Mouse (Mus musculus): ENCODE data around the gene Dst. TPM values are rescaled to one million over a fixed set of nuclear protein-coding genes. Genes with fewer than 3 reads are reported as not detected.

Gene Dst
- total and polyA plus RNA-seq, 3 experiments: 0.08 to 0.60 TPM; not detected in 1

DNA sequence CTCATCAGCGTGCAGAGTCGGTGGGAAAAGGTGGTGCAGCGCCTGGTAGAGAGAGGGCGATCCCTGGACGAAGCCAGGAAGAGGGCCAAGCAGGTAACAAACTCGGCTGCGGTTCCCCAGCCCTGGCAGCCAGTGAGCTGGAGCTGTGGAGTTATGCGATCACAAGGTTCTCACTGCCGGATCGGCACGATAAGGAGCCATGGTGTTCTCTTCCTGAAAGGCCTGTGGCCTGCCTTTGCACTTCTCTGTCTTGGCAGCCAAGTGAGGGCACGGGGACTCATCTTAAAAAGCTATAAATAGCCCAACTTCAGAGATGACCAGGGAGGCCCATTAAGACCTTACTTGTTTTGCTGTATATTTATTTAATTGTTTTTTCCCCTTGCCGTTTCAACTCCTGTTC, 367.8 kb downstream of the Dst start:
- no peak for DNase-seq (ENCODE audit: low read depth, low spot score)
- Histone ChIP-seq H3K79me2 (ENCODE audit: control insufficient read depth, insufficient read depth, low read length, poor library complexity) (no peaks in the 10 kb centered on the region), H3K4me3 (ENCODE audit: control insufficient read depth in 1 of 2, insufficient read depth in 1 of 2, low read depth in 2 of 2, low read length in 2 of 2) (no peak overlapping the region), H3K4me1 (ENCODE audit: control insufficient read depth in 1 of 2, insufficient read depth in 2 of 2, low read length in 2 of 2) (no peaks in the 10 kb centered on the region), H3K27ac (ENCODE audit: control insufficient read depth, low read depth, low read length) (no peak overlapping the region), H3K36me3 (ENCODE audit: control insufficient read depth in 1 of 2, insufficient read depth in 2 of 2, low read length in 2 of 2) (no peaks in the 10 kb centered on the region), H3K27me3 (ENCODE audit: control insufficient read depth in 1 of 2, insufficient read depth in 2 of 2, low read length in 2 of 2) (no peaks in the 10 kb centered on the region), H3K9me3 (replicated peaks; ENCODE audit: insufficient read depth, low read length) (no peaks in the 10 kb centered on the region), H3K9ac (ENCODE audit: control insufficient read depth, low read depth, low read length, poor library complexity, severe bottlenecking) (no peak overlapping the region)
- TF ChIP-seq SIN3A (IDR thresholded peaks at IDR 0.05; ENCODE audit: low read length) (no peak), MXI1 (IDR thresholded peaks at IDR 0.05; ENCODE audit: low read depth, low read length) (no peak), USF2 (IDR thresholded peaks at IDR 0.05; ENCODE audit: borderline replicate concordance in 1 of 2, insufficient read depth in 1 of 2, low read depth in 1 of 2, low read length in 2 of 2) (no peak), RAD21 (IDR thresholded peaks at IDR 0.05; ENCODE audit: low read depth, low read length) (no peak), MAZ (IDR thresholded peaks at IDR 0.05; ENCODE audit: low read depth, low read length) (no peak), USF1 (IDR thresholded peaks at IDR 0.05; ENCODE audit: low read depth, low read length) (no peak)

DNA sequence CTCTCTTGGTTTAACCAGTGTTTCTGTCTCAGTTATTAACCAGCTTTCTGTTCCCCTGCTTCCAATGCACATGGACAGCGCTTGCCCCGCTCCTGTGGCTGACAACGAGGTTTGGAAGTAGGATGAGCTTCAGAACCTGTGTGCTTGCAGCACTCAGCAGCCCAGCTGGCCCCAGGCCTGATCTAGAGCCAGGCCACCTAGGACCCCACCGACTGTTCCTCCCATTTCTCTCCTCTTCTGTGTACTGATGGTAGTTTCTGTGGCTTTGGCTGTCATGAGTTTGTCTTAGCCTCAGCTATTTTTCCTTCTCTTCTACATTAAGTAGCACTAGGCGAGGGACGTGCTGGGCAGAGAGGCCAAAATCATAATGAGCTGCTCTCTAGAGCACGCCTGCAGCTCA, 368.7 kb downstream of the Dst start:
- Histone ChIP-seq H3K4me3 (ENCODE audit: control insufficient read depth in 1 of 2, insufficient read depth in 1 of 2, low read depth in 2 of 2, low read length in 2 of 2) (no peak overlapping the region), H3K9me3 (replicated peaks; ENCODE audit: insufficient read depth, low read length) (no peaks in the 10 kb centered on the region), H3K27me3 (ENCODE audit: control insufficient read depth in 1 of 2, insufficient read depth in 2 of 2, low read length in 2 of 2) (no peaks in the 10 kb centered on the region), H3K4me1 (ENCODE audit: control insufficient read depth in 1 of 2, insufficient read depth in 2 of 2, low read length in 2 of 2) (no peaks in the 10 kb centered on the region), H3K36me3 (ENCODE audit: control insufficient read depth in 1 of 2, insufficient read depth in 2 of 2, low read length in 2 of 2) (no peaks in the 10 kb centered on the region), H3K79me2 (ENCODE audit: control insufficient read depth, insufficient read depth, low read length, poor library complexity) (no peaks in the 10 kb centered on the region), H3K9ac (ENCODE audit: control insufficient read depth, low read depth, low read length, poor library complexity, severe bottlenecking) (no peak overlapping the region), H3K27ac (ENCODE audit: control insufficient read depth, low read depth, low read length) (no peak overlapping the region)
- no peak for DNase-seq (ENCODE audit: low read depth, low spot score)
- TF ChIP-seq GABPA (IDR thresholded peaks at IDR 0.05; ENCODE audit: low read depth, low read length): no peak

DNA sequence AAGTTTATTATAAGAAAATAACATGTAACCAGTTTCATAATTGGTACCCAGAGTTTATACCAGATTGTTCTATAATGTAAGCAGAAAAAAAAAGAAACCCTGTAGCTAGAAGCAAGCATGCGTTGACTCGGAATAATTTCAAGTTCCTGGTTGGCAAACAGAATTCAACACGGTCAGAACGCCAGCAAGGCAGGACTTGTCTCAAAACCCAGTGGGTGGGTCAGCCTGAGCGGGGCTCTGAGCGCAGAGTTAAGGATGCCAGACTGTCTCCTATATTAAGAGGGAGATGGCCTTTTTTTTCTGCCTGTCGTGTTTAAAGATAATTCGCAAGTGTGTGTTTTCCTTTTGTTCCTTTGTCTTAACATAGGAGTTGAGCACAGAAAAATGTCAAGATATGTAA, 369.2 kb downstream of the Dst start:
- Histone ChIP-seq H3K9ac (ENCODE audit: control insufficient read depth, low read depth, low read length, poor library complexity, severe bottlenecking) (no peak overlapping the region), H3K79me2 (ENCODE audit: control insufficient read depth, insufficient read depth, low read length, poor library complexity) (no peaks in the 10 kb centered on the region), H3K27me3 (ENCODE audit: control insufficient read depth in 1 of 2, insufficient read depth in 2 of 2, low read length in 2 of 2) (no peaks in the 10 kb centered on the region), H3K9me3 (replicated peaks; ENCODE audit: insufficient read depth, low read length) (no peaks in the 10 kb centered on the region), H3K4me3 (ENCODE audit: control insufficient read depth in 1 of 2, insufficient read depth in 1 of 2, low read depth in 2 of 2, low read length in 2 of 2) (no peak overlapping the region), H3K4me1 (ENCODE audit: control insufficient read depth in 1 of 2, insufficient read depth in 2 of 2, low read length in 2 of 2) (no peaks in the 10 kb centered on the region), H3K27ac (ENCODE audit: control insufficient read depth, low read depth, low read length) (no peak overlapping the region), H3K36me3 (ENCODE audit: control insufficient read depth in 1 of 2, insufficient read depth in 2 of 2, low read length in 2 of 2) (no peaks in the 10 kb centered on the region)
- no peak for DNase-seq (ENCODE audit: low read depth, low spot score)
- TF ChIP-seq ZC3H11A (IDR thresholded peaks at IDR 0.05; ENCODE audit: low read depth, low read length): no peak
- no peak for TF ChIP-seq ZNF384 (IDR thresholded peaks at IDR 0.05; ENCODE audit: low read depth, low read length)
- TF ChIP-seq RCOR1 (IDR thresholded peaks at IDR 0.05; ENCODE audit: low read depth, low read length): no peak
- TF ChIP-seq TCF12 (IDR thresholded peaks at IDR 0.05; ENCODE audit: low read depth, low read length): no peak
- no peak for TF ChIP-seq MAZ (IDR thresholded peaks at IDR 0.05; ENCODE audit: low read depth, low read length)
- no peak for TF ChIP-seq TAL1 (IDR thresholded peaks at IDR 0.05; ENCODE audit: low read length)
- no peak for TF ChIP-seq TBP (IDR thresholded peaks at IDR 0.05; ENCODE audit: low read depth, low read length)
- TF ChIP-seq RAD21 (IDR thresholded peaks at IDR 0.05; ENCODE audit: low read depth, low read length): no peak
- no peak for TF ChIP-seq ZKSCAN1 (IDR thresholded peaks at IDR 0.05; ENCODE audit: low read depth, low read length)
- no peak for TF ChIP-seq JUND (IDR thresholded peaks at IDR 0.05; ENCODE audit: low read depth, low read length)
- no peak for TF ChIP-seq MXI1 (IDR thresholded peaks at IDR 0.05; ENCODE audit: low read depth, low read length)
- TF ChIP-seq SMC3 (IDR thresholded peaks at IDR 0.05; ENCODE audit: low read depth, low read length): no peak
- no peak for TF ChIP-seq UBTF (IDR thresholded peaks at IDR 0.05; ENCODE audit: borderline replicate concordance, insufficient read depth, low read depth, low read length)
- no peak for TF ChIP-seq BHLHE40 (IDR thresholded peaks at IDR 0.05; ENCODE audit: borderline replicate concordance, low read depth, low read length)
- no peak for TF ChIP-seq CTCF (IDR thresholded peaks at IDR 0.05 in 2 of 3, conservative IDR thresholded peaks at IDR 0.05 in 1 of 3; ENCODE audit: control insufficient read depth in 1 of 3, insufficient read depth in 1 of 3, low read depth in 2 of 3, low read length in 3 of 3, poor library complexity in 1 of 3, severe bottlenecking in 1 of 3)
- no peak for TF ChIP-seq NELFE (IDR thresholded peaks at IDR 0.05; ENCODE audit: low read depth, low read length)
- TF ChIP-seq EP300 (IDR thresholded peaks at IDR 0.05; ENCODE audit: low read depth in 1 of 2, low read length in 2 of 2): no peak
- no peak for TF ChIP-seq USF2 (IDR thresholded peaks at IDR 0.05; ENCODE audit: borderline replicate concordance in 1 of 2, insufficient read depth in 1 of 2, low read depth in 1 of 2, low read length in 2 of 2)
- TF ChIP-seq SIN3A (IDR thresholded peaks at IDR 0.05; ENCODE audit: low read length): no peak
- no peak for TF ChIP-seq NRF1 (IDR thresholded peaks at IDR 0.05; ENCODE audit: insufficient read depth, low read depth, low read length, poor library complexity, severe bottlenecking)

Data from MEL (cell line).